Mouse (Mus musculus): Measurements from ENCODE around the gene Fgf2.

Fgf2 gene

GRCm38 (mm10) chr3:37354737-37355136 lies 6.6 kb downstream of the Fgf2 start:
- no peak for DNase-seq (ENCODE audit: low read depth, low spot score)

- DNase-seq (ENCODE audit: low read depth, low spot score), result no peak
Observed at GRCm38 (mm10) chr3:37360729-37361128, 12.6 kb downstream of the Fgf2 start.

- DNase-seq (ENCODE audit: low read depth, low spot score), result no peak
Observed at GRCm38 (mm10) chr3:37365144-37365543, 17.0 kb downstream of the Fgf2 start.

GRCm38 (mm10) chr3:37365976-37366375 lies 17.8 kb downstream of the Fgf2 start:
- no peak for DNase-seq (ENCODE audit: low read depth, low spot score)

- DNase-seq (ENCODE audit: low read depth, low spot score), result no peak
Observed at GRCm38 (mm10) chr3:37366381-37367053, 18.4 kb downstream of the Fgf2 start.

GRCm38 (mm10) chr3:37370407-37370806 lies 22.3 kb downstream of the Fgf2 start:
- no peak for DNase-seq (ENCODE audit: low read depth, low spot score)

- no peak for DNase-seq (ENCODE audit: low read depth, low spot score)
Observed at GRCm38 (mm10) chr3:37373712-37374111, 25.6 kb downstream of the Fgf2 start.

- DNase-seq (ENCODE audit: low read depth, low spot score), result no peak
Observed at GRCm38 (mm10) chr3:37377926-37378325, 29.8 kb downstream of the Fgf2 start.

GRCm38 (mm10) chr3:37378412-37378811 lies 30.3 kb downstream of the Fgf2 start:
- DNase-seq (ENCODE audit: low read depth, low spot score), result no peak

- DNase-seq (ENCODE audit: low read depth, low spot score), result no peak
Observed at GRCm38 (mm10) chr3:37379201-37379600, 31.1 kb downstream of the Fgf2 start.

- DNase-seq (ENCODE audit: low read depth, low spot score), result no peak
Observed at GRCm38 (mm10) chr3:37379930-37380881, 32.1 kb downstream of the Fgf2 start.

GRCm38 (mm10) chr3:37381457-37381856 lies 33.3 kb downstream of the Fgf2 start:
- no peak for DNase-seq (ENCODE audit: low read depth, low spot score)

- no peak for DNase-seq (ENCODE audit: low read depth, low spot score)
Observed at GRCm38 (mm10) chr3:37383096-37383765, 35.1 kb downstream of the Fgf2 start.

- no peak for DNase-seq (ENCODE audit: low read depth, low spot score)
Observed at GRCm38 (mm10) chr3:37387310-37387709, 39.2 kb downstream of the Fgf2 start.

GRCm38 (mm10) chr3:37396930-37397608 lies 48.9 kb downstream of the Fgf2 start:
- DNase-seq (ENCODE audit: low read depth, low spot score), result no peak

GRCm38 (mm10) chr3:37397646-37398045 lies 49.5 kb downstream of the Fgf2 start:
- no peak for DNase-seq (ENCODE audit: low read depth, low spot score)

- DNase-seq (ENCODE audit: low read depth, low spot score), result no peak
Observed at GRCm38 (mm10) chr3:37398661-37399395, 50.7 kb downstream of the Fgf2 start.

GRCm38 (mm10) chr3:37401729-37402610 lies 53.8 kb downstream of the Fgf2 start:
- no peak for DNase-seq (ENCODE audit: low read depth, low spot score)

GRCm38 (mm10) chr3:37407598-37407997 lies 59.5 kb downstream of the Fgf2 start:
- DNase-seq (ENCODE audit: low read depth, low spot score), result no peak

- DNase-seq (ENCODE audit: low read depth, low spot score), result no peak
Observed at GRCm38 (mm10) chr3:37413446-37413845, 65.3 kb downstream of the Fgf2 start.

Data from WW6 (cell line).